Mouse (Mus musculus) ES-Bruce4 (cell line): ENCODE results near the gene Socs3.

Experiments used
- CTCF ChIP-seq: IDR thresholded peaks from one replicate; pipeline ENCODE4 v1.8.1; 2011; ENCODE audit warnings: low read depth, low read length
- EP300 ChIP-seq: IDR thresholded peaks from 2 replicates; pipeline ENCODE4 v1.6.1; 2011; ENCODE audit warnings: low read depth, low read length; ENCODE audit not compliant: insufficient read depth
- POLR2A ChIP-seq: IDR thresholded peaks from one replicate; pipeline ENCODE4 v1.8.1; 2011; ENCODE audit warnings: low read length; ENCODE audit not compliant: insufficient read depth

GRCm38 (mm10) chr11:117986126-117987031, 16.5 kb upstream of the Socs3 start, which contains the start of gene Pgs1:
- no peak for TF ChIP-seq POLR2A
- no peak for TF ChIP-seq CTCF
- TF ChIP-seq EP300: no peak
